Mouse (Mus musculus): ENCODE measurements around the gene Bptf. TPM values are rescaled to one million over a fixed set of nuclear protein-coding genes. Genes with fewer than 3 reads are reported as not detected.

Gene Bptf
- polyA plus RNA-seq, 1 experiment from 2014 or later = 30.1 TPM

DNA sequence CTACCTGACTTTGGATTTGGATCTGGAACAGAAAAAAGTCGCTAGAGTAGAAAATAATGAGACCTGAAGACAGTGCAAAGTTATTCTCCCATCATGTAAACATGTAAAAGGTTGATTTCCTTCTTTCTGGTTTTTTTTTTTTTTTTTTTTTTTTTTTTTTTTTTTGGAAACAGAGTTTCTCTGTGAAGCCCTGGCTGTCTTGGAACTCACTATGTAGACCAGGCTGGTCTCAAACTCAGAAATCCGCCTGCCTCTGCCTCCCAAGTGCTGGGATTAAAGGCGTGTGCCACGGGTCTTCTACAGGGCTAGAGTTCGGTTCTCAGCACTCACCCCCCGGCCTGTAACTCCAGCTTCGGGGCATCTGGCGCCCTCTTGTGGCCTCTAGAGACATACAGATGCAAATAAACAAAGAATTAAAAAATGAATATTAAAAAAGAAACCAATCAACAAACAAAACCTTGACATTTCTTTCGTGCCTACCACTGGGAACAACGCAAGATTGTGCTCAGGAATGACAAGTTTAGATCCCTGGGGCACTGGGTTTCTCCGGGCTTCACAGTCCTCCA, 117.8 kb downstream of the Bptf start:
- WGBS = 65% methylated on average over 11 of the region's 11 CpGs
- Histone ChIP-seq H3K36me3 (no peaks in the 10 kb centered on the region), H3K27ac (peak overlapping the region; percentile 70), H3K4me2 (peak overlapping the region; percentile 34; the same call in 1 of the 2 replicates), H3K4me1 (peaks cover 27% of the 10 kb centered on the region), H3K9me3 (no peaks in the 10 kb centered on the region), H3K9ac (no peak overlapping the region), H3K27me3 (no peaks in the 10 kb centered on the region), H3K4me3 (no peak overlapping the region)
- no peak for ATAC-seq (ENCODE audit: borderline replicate concordance, extremely low read depth, low FRiP score, low TSS enrichment)

DNA sequence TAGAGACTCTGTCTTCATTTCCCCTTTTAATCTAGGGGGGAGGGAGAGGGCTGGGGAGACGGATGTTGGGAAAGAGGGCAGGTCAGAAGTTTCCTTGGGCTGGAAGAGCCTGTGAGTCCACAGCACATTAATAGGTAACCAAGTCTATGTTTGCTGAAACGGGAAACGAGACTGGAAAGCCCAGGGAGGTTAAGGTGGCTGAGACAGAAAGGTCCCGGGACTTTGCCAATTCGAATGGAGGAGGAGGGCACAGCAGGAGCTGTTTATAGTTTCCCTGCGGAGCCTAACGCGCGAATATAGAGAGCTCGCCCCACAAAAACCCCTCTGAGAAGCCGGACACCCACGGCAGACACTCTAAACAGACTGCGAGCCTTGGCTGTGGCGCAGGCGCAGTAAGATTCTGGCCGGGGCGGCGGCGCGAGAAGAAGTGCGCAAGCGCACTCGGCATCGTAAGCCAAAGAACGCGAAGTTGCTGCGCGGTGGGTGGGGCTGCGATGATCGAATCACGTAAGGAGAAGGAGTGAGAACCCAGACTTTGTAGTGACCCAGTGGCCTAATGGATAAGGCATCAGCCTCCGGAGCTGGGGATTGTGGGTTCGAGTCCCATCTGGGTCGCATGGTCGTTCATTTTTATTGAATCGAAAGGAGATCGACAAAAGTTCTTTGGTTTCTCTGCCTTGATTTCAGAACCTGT, 119.5 kb downstream of the Bptf start:
- WGBS = under 1% methylated on average over 37 of the region's 37 CpGs
- Histone ChIP-seq H3K9ac (peak overlapping the region; percentile 68), H3K4me1 (peaks cover 27% of the 10 kb centered on the region), H3K27ac (peak overlapping the region; percentile 98), H3K4me3 (peak overlapping the region; percentile 50), H3K36me3 (no peaks in the 10 kb centered on the region), H3K4me2 (peak overlapping the region; percentile 58), H3K27me3 (no peaks in the 10 kb centered on the region), H3K9me3 (no peaks in the 10 kb centered on the region)
- peak; percentile 85 for ATAC-seq (ENCODE audit: borderline replicate concordance, extremely low read depth, low FRiP score, low TSS enrichment)

DNA sequence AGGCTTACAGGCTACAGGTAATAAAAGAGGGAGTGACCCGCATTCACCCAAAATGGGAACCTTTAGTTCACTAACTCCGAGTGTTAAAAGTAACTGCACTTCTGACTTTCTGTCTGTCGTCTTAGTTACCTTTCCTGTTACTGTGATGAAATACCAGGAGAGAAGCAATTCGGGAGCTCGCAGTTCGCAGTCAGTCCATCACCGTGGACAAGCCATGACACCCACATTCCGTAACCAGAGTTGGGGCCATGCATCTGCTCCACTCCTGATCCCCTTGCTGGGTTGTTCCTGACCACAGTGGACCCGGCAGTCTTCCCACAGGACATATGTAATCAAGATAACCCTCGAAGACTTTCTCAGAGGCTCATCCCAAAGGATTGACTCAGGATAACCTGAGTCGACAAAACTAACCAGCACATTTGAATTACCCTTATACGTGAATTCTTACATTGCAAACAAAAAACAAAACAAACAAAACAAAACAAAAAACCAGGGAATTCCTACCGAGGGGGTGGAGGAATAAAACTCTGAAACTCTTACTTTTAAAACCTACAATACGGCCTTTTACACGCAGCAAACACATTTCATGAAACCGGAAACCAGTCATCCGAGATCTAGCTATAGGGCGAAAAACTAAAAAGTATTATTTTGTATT, 120.1 kb downstream of the Bptf start:
- WGBS = 18% methylated on average over 18 of the region's 18 CpGs
- ATAC-seq (ENCODE audit: borderline replicate concordance, extremely low read depth, low FRiP score, low TSS enrichment) = no peak
- peak overlapping the region; percentile 98 for H3K27ac ChIP-seq
- no peaks in the 10 kb centered on the region for H3K36me3 ChIP-seq
- H3K9ac ChIP-seq = peak overlapping the region; percentile 68
- H3K9me3 ChIP-seq = no peaks in the 10 kb centered on the region
- no peaks in the 10 kb centered on the region for H3K27me3 ChIP-seq
- peaks cover 27% of the 10 kb centered on the region for H3K4me1 ChIP-seq
- H3K4me3 ChIP-seq = peak overlapping the region; percentile 50
- H3K4me2 ChIP-seq = peak overlapping the region; percentile 58

DNA sequence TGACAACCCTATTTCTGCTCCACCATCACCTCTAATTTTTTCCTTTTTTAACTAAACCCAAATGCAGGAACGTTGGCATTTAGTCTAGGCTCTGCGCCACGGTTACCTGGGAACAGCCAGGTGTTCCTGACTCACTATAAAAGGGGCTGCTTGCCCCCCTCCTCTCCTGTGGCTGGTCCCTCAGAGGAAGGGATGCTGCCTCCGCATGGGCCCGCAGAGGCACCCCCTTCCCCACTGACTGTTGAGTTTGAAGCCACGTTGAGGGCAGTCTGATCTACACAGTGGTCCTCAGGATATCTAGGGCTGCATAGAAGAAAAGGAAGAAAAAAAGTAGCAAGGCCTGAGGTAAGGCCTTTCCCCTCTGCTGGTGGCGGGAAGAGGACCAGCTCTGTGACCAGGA, 120.8 kb downstream of the Bptf start:
- no peak overlapping the region for H3K9ac ChIP-seq
- H3K4me2 ChIP-seq = no peak overlapping the region
- 0 out of 2 replicates have a peak overlapping the region, but pooled peaks have one; percentile 98 for H3K27ac ChIP-seq

DNA sequence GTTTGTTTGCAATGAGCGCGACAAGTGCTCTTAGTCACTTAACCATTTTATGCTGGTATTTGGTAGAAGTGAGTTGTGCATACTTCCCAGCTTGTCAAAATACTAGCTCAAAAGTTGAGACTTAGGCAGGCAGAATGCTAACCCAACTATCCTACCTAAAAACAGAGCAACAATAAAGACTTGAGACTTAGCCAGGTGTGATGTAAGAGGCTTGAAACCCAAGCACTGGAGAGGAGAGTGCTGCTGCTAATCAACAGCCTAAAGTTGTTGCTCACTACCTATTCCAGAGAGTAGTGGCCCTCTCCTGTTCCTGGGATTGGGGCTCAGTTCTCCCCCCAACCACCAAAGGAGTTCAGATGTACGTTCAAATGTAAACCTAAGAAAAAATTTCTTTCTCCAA, 121.5 kb downstream of the Bptf start:
- ATAC-seq (ENCODE audit: borderline replicate concordance, extremely low read depth, low FRiP score, low TSS enrichment) = no peak
- Histone ChIP-seq H3K4me1 (peaks cover 27% of the 10 kb centered on the region), H3K27ac (no peak overlapping the region), H3K4me2 (no peak overlapping the region), H3K4me3 (no peak overlapping the region), H3K27me3 (no peaks in the 10 kb centered on the region), H3K9ac (no peak overlapping the region), H3K36me3 (no peaks in the 10 kb centered on the region), H3K9me3 (no peaks in the 10 kb centered on the region)
- WGBS = 89% methylated on average over 3 of the region's 3 CpGs

More for the DNA sequence above, 120.8 kb downstream of the Bptf start:
- no peaks in the 10 kb centered on the region for H3K27me3 ChIP-seq
- 75% methylated on average over 7 of the region's 7 CpGs for whole genome bisulfite sequencing
- ATAC-seq (ENCODE audit: borderline replicate concordance, extremely low read depth, low FRiP score, low TSS enrichment) = no peak
- H3K4me1 ChIP-seq = peaks cover 27% of the 10 kb centered on the region
- no peaks in the 10 kb centered on the region for H3K36me3 ChIP-seq
- H3K4me3 ChIP-seq = no peak overlapping the region
- no peaks in the 10 kb centered on the region for H3K9me3 ChIP-seq

DNA sequence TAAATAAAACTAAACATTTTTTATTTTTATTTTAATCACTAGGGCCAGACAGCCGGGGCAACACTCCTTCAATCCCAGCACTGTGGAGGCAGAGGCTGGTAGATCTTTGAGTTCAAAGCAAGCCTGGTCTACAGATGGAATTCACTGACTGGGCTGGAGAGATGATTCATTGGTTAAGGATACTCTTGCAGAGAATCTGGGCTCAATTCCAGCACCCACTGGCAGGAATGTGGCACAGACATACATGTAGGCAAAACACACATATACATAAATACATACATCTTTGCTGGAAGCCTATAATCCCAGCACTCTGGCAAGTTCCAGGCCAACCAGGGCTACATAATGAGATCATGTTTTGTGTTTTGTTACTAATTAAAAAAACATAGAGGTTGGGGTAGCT, 126.4 kb downstream of the Bptf start:
- Histone ChIP-seq H3K27ac (no peak overlapping the region), H3K4me3 (no peak overlapping the region), H3K4me1 (peaks cover 14% of the 10 kb centered on the region), H3K9ac (no peak overlapping the region), H3K36me3 (no peaks in the 10 kb centered on the region), H3K4me2 (no peak overlapping the region), H3K9me3 (no peaks in the 10 kb centered on the region), H3K27me3 (no peaks in the 10 kb centered on the region)
- no peak for ATAC-seq (ENCODE audit: borderline replicate concordance, extremely low read depth, low FRiP score, low TSS enrichment)
- 75% methylated on average over 1 of the region's 1 CpGs for WGBS

DNA sequence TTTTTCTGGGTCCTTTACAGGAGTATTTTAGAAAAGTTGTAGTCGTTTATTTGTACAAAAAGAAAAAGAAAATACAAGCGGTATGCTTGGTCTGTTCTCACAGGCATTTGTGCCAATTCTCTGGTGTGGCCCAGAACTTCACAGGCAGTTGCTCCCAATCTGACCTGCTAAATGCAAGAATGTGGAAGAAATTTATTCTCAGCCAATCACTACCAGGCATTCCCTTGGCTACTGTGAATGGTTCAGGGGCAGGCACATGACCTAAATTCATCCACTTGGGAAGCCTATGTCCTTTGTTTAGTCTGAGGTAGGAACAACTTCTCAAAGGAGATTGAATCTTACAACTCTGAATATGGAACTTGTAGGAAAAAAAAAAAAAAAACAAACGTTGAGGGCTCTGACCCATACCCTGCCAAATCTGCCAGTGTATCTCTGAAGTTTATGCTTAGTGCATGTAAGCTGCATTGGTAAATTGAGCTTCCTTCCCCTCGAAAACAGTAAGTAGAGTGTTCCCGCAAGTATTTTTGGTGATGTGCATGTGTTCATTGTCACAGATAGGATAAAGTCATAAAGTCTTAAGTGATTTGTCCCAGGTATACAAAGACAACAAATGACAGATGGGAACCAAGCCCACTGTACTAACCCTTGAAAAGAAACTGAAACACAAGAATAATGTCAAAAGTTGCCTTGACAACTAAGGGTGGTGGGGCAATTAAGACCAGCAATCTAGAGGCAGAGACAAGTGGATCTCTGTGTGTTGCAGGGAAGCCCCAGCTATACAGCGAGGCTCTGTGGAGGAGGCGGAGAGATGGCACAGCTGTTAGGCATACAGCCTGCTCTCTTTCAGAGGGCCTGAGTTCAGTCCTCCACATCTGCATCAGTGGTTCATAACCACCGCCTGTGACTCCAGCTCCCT, 129.9 kb downstream of the Bptf start:
- Histone ChIP-seq H3K36me3 (peaks cover under 1% of the 10 kb centered on the region; the same call in 1 of the 2 replicates), H3K27ac (0 out of 2 replicates have a peak overlapping the region, but pooled peaks have one; percentile 1), H3K9me3 (no peaks in the 10 kb centered on the region), H3K4me3 (no peak overlapping the region), H3K4me1 (peaks cover 8% of the 10 kb centered on the region), H3K4me2 (no peak overlapping the region), H3K9ac (no peak overlapping the region), H3K27me3 (no peaks in the 10 kb centered on the region)
- 43% methylated on average over 8 of the region's 8 CpGs for WGBS
- ATAC-seq (ENCODE audit: borderline replicate concordance, extremely low read depth, low FRiP score, low TSS enrichment) = no peak

DNA sequence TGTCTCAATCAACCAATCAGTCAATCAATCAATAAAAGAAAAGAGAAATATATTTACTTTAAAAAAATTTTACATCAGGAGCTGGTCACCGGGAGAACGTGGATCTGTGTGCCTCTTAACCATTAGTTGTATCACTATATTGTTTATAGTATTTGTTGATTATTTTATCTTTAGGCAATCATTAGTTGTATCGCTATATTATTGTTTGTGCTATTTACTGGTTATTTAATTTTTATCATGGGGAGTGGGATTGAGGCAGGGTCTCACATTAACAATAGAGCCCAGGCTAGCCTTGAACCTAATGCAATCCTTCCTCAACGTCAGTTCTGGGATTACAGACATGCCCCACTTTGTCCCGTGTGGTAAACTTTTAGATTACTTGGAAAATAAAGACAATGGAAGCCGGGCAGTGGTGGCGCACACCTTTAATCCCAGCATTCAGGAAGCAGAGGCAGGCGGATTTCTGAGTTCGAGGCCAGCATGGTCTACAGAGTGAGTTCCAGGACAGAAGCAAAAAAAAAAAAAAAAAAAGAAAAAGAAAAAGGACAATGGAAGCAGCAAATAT, 131.9 kb downstream of the Bptf start:
- Histone ChIP-seq H3K27ac (peak overlapping the region; percentile 61), H3K9me3 (no peaks in the 10 kb centered on the region), H3K36me3 (peaks cover 20% of the 10 kb centered on the region), H3K4me3 (peak overlapping the region; percentile 99), H3K4me1 (peaks cover 21% of the 10 kb centered on the region), H3K9ac (peak overlapping the region; percentile 39; the same call in 1 of the 2 replicates), H3K4me2 (peak overlapping the region; percentile 58), H3K27me3 (no peaks in the 10 kb centered on the region)
- ATAC-seq (ENCODE audit: borderline replicate concordance, extremely low read depth, low FRiP score, low TSS enrichment) = no peak
- 78% methylated on average over 9 of the region's 9 CpGs for WGBS

DNA sequence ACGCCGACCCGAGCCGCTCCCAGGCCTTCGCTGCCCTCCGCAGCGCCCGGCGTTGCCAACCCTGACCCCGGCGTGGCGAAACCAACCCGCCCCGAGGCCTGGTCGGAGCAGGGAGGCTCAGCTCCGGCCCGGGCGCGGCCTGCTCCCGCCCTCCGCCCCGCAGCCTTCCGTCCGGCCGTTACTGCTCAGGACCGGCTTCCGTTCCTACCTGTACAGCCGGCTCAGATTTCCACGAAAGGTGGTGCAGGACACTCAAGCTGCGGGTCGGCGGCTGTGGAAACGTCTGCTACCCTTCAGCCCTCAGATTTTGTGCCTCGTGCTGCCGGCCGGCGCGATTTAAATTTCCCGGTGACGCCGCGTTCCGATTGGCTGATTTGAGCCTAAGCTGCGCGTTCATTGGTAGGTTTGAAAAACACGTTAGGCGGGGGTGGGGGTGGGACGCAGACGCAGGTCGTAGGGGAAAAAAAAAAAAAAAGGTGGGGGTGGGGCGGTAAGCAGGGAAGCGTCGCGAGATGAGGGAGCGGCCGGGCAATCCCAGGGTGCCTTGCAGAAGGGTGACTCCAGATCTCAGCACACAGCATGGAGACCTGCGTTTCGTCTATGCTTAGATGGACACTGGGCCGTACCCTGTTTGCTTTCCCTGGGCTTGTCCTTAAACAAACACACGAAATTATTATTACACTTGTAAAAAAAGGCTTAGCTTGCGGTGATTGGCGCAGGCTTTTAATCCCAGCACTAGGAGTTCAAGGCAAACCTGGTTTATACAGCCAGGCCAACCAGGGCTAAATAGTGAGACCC, 132.6 kb downstream of the Bptf start, which contains the start of gene Kpna2:
Kpna2 (minus strand) TSS at position 391 of the 798 bp plus-strand sequence.
- Histone ChIP-seq H3K4me2 (peak within 1 kb of the TSS; percentile 58), H3K4me1 (peaks cover 28% of the 10 kb centered on the region), H3K27ac (peak within 1 kb of the TSS; percentile 95), H3K27me3 (no peaks in the 10 kb centered on the region), H3K36me3 (peaks cover 26% of the 10 kb centered on the region), H3K9ac (peak within 1 kb of the TSS; percentile 85), H3K4me3 (peak within 1 kb of the TSS; percentile 99), H3K9me3 (no peaks in the 10 kb centered on the region)
- peak; percentile 94 for ATAC-seq (ENCODE audit: borderline replicate concordance, extremely low read depth, low FRiP score, low TSS enrichment)
- under 1% methylated on average over 59 of the region's 62 CpGs for WGBS

DNA sequence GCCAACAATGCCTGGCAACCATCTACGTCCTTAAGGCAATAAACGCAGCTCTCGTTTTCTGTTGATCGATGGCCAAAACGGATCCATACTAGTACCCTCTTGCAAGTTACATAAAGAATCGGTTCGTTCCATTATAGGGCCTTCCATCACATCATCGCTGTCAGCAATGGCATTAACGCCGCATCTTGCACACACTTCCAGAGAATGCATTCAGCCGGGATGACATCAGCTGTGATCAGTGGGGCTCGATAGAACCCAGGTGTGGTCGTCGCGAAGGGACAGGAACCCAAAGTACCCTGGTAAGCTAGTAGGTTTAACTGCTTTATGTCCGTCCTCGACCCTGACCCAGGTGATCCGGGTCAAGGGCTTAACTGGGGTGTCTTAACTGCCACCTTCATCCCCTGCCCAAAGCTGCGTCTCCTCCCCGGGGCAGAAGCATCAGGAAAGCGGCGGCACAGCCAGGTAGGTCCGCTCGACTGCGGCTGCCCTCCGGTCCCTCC, 133.2 kb downstream of the Bptf start:
- Histone ChIP-seq H3K36me3 (peaks cover 32% of the 10 kb centered on the region), H3K9me3 (no peaks in the 10 kb centered on the region), H3K27me3 (no peaks in the 10 kb centered on the region), H3K4me3 (peak overlapping the region; percentile 99), H3K9ac (peak overlapping the region; percentile 85), H3K4me2 (peak overlapping the region; percentile 58), H3K27ac (peak overlapping the region; percentile 95), H3K4me1 (peaks cover 33% of the 10 kb centered on the region)
- 0% methylated on average over 26 of the region's 26 CpGs for WGBS
- peak; percentile 11; the same call in 1 of the 2 replicates for ATAC-seq (ENCODE audit: borderline replicate concordance, extremely low read depth, low FRiP score, low TSS enrichment)

Data from lung, embryonic 15.5 days (tissue).